ENCODE assay signal across 7 mouse cellular contexts in the genomic region with DNA sequence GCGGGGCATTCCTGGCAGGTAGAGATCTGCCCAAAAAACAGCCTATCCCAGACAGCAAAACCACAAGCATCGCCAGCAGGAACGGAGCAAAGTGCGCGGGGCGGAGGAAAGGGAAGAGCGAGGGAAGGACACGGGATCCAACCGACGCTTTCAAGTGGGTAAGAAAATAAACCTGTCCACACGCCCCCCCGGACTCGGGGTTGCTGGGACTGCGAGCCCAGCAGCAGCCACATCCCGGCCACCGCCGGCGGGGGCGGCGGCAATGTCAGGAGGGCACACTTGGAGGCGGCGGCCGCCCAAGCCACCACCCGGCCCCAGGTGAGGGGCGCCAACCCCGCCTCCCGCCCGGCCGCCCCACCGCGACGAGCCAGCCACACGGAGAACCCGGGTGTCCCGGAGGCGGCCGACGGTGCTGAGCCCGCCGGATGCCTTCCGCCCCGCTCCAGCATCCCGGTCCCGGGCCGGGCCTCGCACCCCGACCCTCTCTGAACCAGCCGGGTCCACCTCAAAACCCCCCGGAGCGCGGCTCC. TPM values are rescaled to one million over a fixed set of nuclear protein-coding genes. Genes with fewer than 3 reads are reported as not detected.
DNase-seq lines count a peak whose midpoint lies in the region; ATAC-seq and TF ChIP-seq lines count a peak whose summit lies in the region.

No protein-coding gene starts in this region.

- peak overlapping the region; percentile 82 for H3K9ac ChIP-seq in embryonic facial prominence, embryonic 12.5 days
- peak overlapping the region; percentile 97 for H3K9ac ChIP-seq in heart, postnatal 0 days (replicated peaks; ENCODE audit: low read depth, low read length)
- peak overlapping the region; percentile 93 for H3K9ac ChIP-seq in lung, embryonic 16.5 days (ENCODE audit: low read length)

- H3K36me3 ChIP-seq in E14TG2a.4 (ENCODE audit: insufficient read depth, low read length): no peaks in the 10 kb centered on the region
- no peaks in the 10 kb centered on the region for H3K36me3 ChIP-seq in embryonic facial prominence, embryonic 12.5 days
- no peaks in the 10 kb centered on the region for H3K36me3 ChIP-seq in heart, postnatal 0 days (replicated peaks; ENCODE audit: control insufficient read depth, insufficient read depth, low read length)
- no peaks in the 10 kb centered on the region for H3K36me3 ChIP-seq in lung, embryonic 16.5 days (ENCODE audit: control insufficient read depth, insufficient read depth, low read length)

- H3K4me3 ChIP-seq in E14TG2a.4 (replicated peaks; ENCODE audit: low read length): peak overlapping the region; percentile 94
- peak overlapping the region; percentile 89 for H3K4me3 ChIP-seq in embryonic facial prominence, embryonic 12.5 days
- peak overlapping the region; percentile 98 for H3K4me3 ChIP-seq in heart, postnatal 0 days (ENCODE audit: low read depth, low read length)
- H3K4me3 ChIP-seq in lung, embryonic 16.5 days (ENCODE audit: low read length): peak overlapping the region; percentile 92

- H3K9me3 ChIP-seq in E14TG2a.4 (ENCODE audit: low read length): no peaks in the 10 kb centered on the region
- no peaks in the 10 kb centered on the region for H3K9me3 ChIP-seq in embryonic facial prominence, embryonic 12.5 days
- H3K9me3 ChIP-seq in heart, postnatal 0 days (replicated peaks; ENCODE audit: control insufficient read depth, low read length): no peaks in the 10 kb centered on the region
- H3K9me3 ChIP-seq in lung, embryonic 16.5 days (ENCODE audit: control insufficient read depth, low read length): no peaks in the 10 kb centered on the region

- peaks cover 14% of the 10 kb centered on the region for H3K4me1 ChIP-seq in E14TG2a.4 (replicated peaks; ENCODE audit: low read depth, low read length)
- H3K4me1 ChIP-seq in embryonic facial prominence, embryonic 12.5 days: no peaks in the 10 kb centered on the region
- H3K4me1 ChIP-seq in heart, postnatal 0 days (ENCODE audit: control insufficient read depth, insufficient read depth): peaks cover 11% of the 10 kb centered on the region
- H3K4me1 ChIP-seq in lung, embryonic 16.5 days (replicated peaks; ENCODE audit: control insufficient read depth, insufficient read depth, low read length): peaks cover 5% of the 10 kb centered on the region

- WGBS in embryonic facial prominence, embryonic 12.5 days: 1% methylated on average over 40 of the region's 51 CpGs
- under 1% methylated on average over 32 of the region's 51 CpGs for WGBS in heart, postnatal 0 days
- under 1% methylated on average over 42 of the region's 51 CpGs for WGBS in lung, embryonic 16.5 days

- POLR2A ChIA-PET in Patski (lab: Charles Lee): no interaction called here

- ATAC-seq in Patski: peak; percentile 51
- peak; percentile 85 for ATAC-seq in embryonic facial prominence, embryonic 12.5 days (ENCODE audit: insufficient number of reproducible peaks, insufficient read depth, low FRiP score, low TSS enrichment)
- ATAC-seq in heart, postnatal 0 days (ENCODE audit: insufficient read depth, low read depth): peak; percentile 68
- ATAC-seq in lung, embryonic 16.5 days (ENCODE audit: low read depth): peak; percentile 76

- H3K27ac ChIP-seq in embryonic facial prominence, embryonic 12.5 days: peak overlapping the region; percentile 19
- peak overlapping the region; percentile 97 for H3K27ac ChIP-seq in heart, postnatal 0 days (ENCODE audit: low read depth)
- peak overlapping the region; percentile 61 for H3K27ac ChIP-seq in lung, embryonic 16.5 days (ENCODE audit: low read length)

- peak overlapping the region; percentile 93 for H3K4me2 ChIP-seq in embryonic facial prominence, embryonic 12.5 days (replicated peaks)
- peak overlapping the region; percentile 91 for H3K4me2 ChIP-seq in heart, postnatal 0 days (ENCODE audit: low read depth, low read length)
- peak overlapping the region; percentile 89 for H3K4me2 ChIP-seq in lung, embryonic 16.5 days (ENCODE audit: low read depth, low read length)

- H3K27me3 ChIP-seq in E14TG2a.4 (ENCODE audit: insufficient read depth, low read length): peaks cover 13% of the 10 kb centered on the region
- peaks cover 4% of the 10 kb centered on the region for H3K27me3 ChIP-seq in Patski
- no peaks in the 10 kb centered on the region for H3K27me3 ChIP-seq in embryonic facial prominence, embryonic 12.5 days
- H3K27me3 ChIP-seq in heart, postnatal 0 days (ENCODE audit: control insufficient read depth, insufficient read depth, low read length): no peaks in the 10 kb centered on the region
- H3K27me3 ChIP-seq in lung, embryonic 16.5 days (ENCODE audit: control insufficient read depth, insufficient read depth, low read depth, low read length): no peaks in the 10 kb centered on the region

- in situ Hi-C loops in Patski (cut with MboI; ENCODE audit: low pct_unique_long_range_greater_than_20kb): no loop called here

- TF ChIP-seq EP300 in heart, postnatal 0 days (IDR thresholded peaks at IDR 0.05; ENCODE audit: low read depth): no peak

- no peak for TF ChIP-seq CTCF in E14TG2a.4 (conservative IDR thresholded peaks at IDR 0.05; ENCODE audit: low read length)
- TF ChIP-seq CTCF in Patski (IDR thresholded peaks at IDR 0.05): no peak
- no peak for TF ChIP-seq CTCF in heart, postnatal 0 days (IDR thresholded peaks at IDR 0.05; ENCODE audit: low read depth)

- no peak for DNase-seq in Patski (ENCODE audit: low read depth, low spot score)
- DNase-seq in heart, postnatal 0 days (ENCODE audit: low spot score): peak; percentile 78
- DNase-seq in layer of hippocampus, adult 8-10 months (ENCODE audit: low spot score in 2 of 2): peak; percentile 7 to 16
- peak; percentile 47 for DNase-seq in retina, postnatal 1 day

- CTCF ChIA-PET in Patski (lab: Charles Lee): no interaction called here

RNA-seq across cellular contexts. Expression of gene Rabgap1l, which starts 0.8 kb away (rescaled TPM):
- polyA plus RNA-seq in Patski (2021): 37.6 TPM
- polyA plus RNA-seq in embryonic facial prominence, embryonic 12.5 days (2016; fragmentation: Nextera tagmentation; extraction: Ambion mirVana): 18.4 and 19.6 TPM in 2 replicates
- total RNA-seq in heart, postnatal 0 days (2014; rRNA removed; ENCODE audit: low replicate concordance): 71.4 and 89.9 TPM in 2 replicates
- polyA plus RNA-seq in heart, postnatal 0 days (2015; fragmentation: Nextera tagmentation; extraction: Ambion mirVana): 115 and 123 TPM in 2 replicates
- total RNA-seq in layer of hippocampus, adult 8-10 months (2022): 100 to 1,000 TPM; 230 to 257 (median 248) TPM
- 28.2 and 29.9 TPM in 2 replicates for polyA plus RNA-seq in lung, embryonic 16.5 days (2015; fragmentation: Nextera tagmentation; extraction: Ambion mirVana)

Comparison
In these comparisons a context has a peak if more than half of its experiments do, and no peak if none do; other contexts are left out.
1. H3K27ac ChIP-seq: peak in every context shown above with its lines; median percentile 97 in heart, postnatal 0 days; 61 in lung, embryonic 16.5 days; 19 in embryonic facial prominence, embryonic 12.5 days.